Mouse (Mus musculus) embryonic facial prominence, embryonic 14.5 days (tissue): Measurements from ENCODE around the gene H2-Aa. TPM values are rescaled to one million over a fixed set of nuclear protein-coding genes. Genes with fewer than 3 reads are reported as not detected.

ENCODE experiments used
- ATAC-seq: fragments of 200-750 bp; cut with Nextera tagmentation; 2 replicates; pipeline ENCODE4 v1.8.0; 2017; ENCODE audit warnings: low read depth, moderate number of reproducible peaks, moderate TSS enrichment
- DNase-seq: peaks from one replicate; pipeline ENCODE4 v3.0.0-alpha.2; 2015; ENCODE audit warnings: low spot score
- H3K27ac ChIP-seq: fragments of 300-500 bp; sonication (generic); replicated peaks from 2 replicates; pipeline ENCODE4 v1.5.1; 2014; ENCODE audit warnings: low read depth, mild to moderate bottlenecking, low read length, moderate library complexity
- H3K27me3 ChIP-seq: fragments of 300-500 bp; sonication (generic); replicated peaks from 2 replicates; pipeline ENCODE4 v1.6.1; 2014; ENCODE audit warnings: low read length; ENCODE audit not compliant: control insufficient read depth, insufficient read depth
- H3K36me3 ChIP-seq: fragments of 300-500 bp; sonication (generic); 2 replicates; pipeline ENCODE4 v1.6.1; 2014; ENCODE audit warnings: low read length, mixed read lengths; ENCODE audit not compliant: control insufficient read depth, insufficient read depth
- H3K4me1 ChIP-seq: fragments of 300-500 bp; sonication (generic); 2 replicates; pipeline ENCODE4 v1.6.1; 2014; ENCODE audit warnings: antibody characterized with exemption, low read length; ENCODE audit not compliant: control insufficient read depth, insufficient read depth
- H3K4me2 ChIP-seq: fragments of 300-500 bp; sonication (generic); 2 replicates; pipeline ENCODE4 v1.6.1; 2014; ENCODE audit warnings: low read depth, mild to moderate bottlenecking, low read length, moderate library complexity, mixed read lengths
- H3K4me3 ChIP-seq: fragments of 300-500 bp; sonication (generic); 2 replicates; pipeline ENCODE4 v1.5.1; 2014; ENCODE audit warnings: low read depth, mild to moderate bottlenecking, low read length
- H3K9ac ChIP-seq: fragments of 300-500 bp; sonication (generic); 2 replicates; pipeline ENCODE4 v1.6.1; 2014; ENCODE audit warnings: low read depth, mild to moderate bottlenecking, low read length, moderate library complexity, mixed read lengths
- H3K9me3 ChIP-seq: fragments of 300-500 bp; sonication (generic); 2 replicates; pipeline ENCODE4 v1.6.1; 2016; ENCODE audit warnings: low read length; ENCODE audit not compliant: control insufficient read depth
- WGBS: fragments of 180-500 bp; shearing (Covaris S2); extraction: QIAGEN DNeasy Blood & Tissue Kit; methylation state at CpG from one replicate; pipeline ENCODE4 v1.1.7; 2014; 5-methylcytosine and 5-hydroxymethylcytosine counted together
- polyA plus RNA-seq: library from polyadenylated mRNA; unstranded; fragments of >200 nt; fragmentation: Nextera tagmentation; extraction: Ambion mirVana; gene quantifications from 2 replicates; pipeline ENCODE4 v1.2.1, GENCODE M21; 2014

Gene H2-Aa
- polyA plus RNA-seq, 1 experiment from 2014 or later = 5.7 TPM

- Histone ChIP-seq H3K36me3 (no peaks in the 10 kb centered on the region), H3K27me3 (no peaks in the 10 kb centered on the region), H3K4me1 (no peaks in the 10 kb centered on the region; the same call in 1 of the 2 replicates), H3K9ac (no peak within 1 kb of the TSS), H3K27ac (no peak within 1 kb of the TSS), H3K4me3 (no peak within 1 kb of the TSS), H3K4me2 (no peak within 1 kb of the TSS), H3K9me3 (no peaks in the 10 kb centered on the region)
- ATAC-seq = peak; percentile 89
- DNase-seq = peak; percentile 90
Measured at GRCm38 (mm10) chr17:34305380-34306030, 17.9 kb upstream of the H2-Aa start, which contains the start of gene H2-Eb1. Gene H2-Eb1, plus strand, starts transcription at chr17:34305867.

- Histone ChIP-seq H3K27me3 (no peaks in the 10 kb centered on the region), H3K9me3 (no peaks in the 10 kb centered on the region), H3K4me3 (no peak overlapping the region), H3K36me3 (no peaks in the 10 kb centered on the region), H3K9ac (no peak overlapping the region), H3K27ac (no peak overlapping the region), H3K4me1 (no peaks in the 10 kb centered on the region; the same call in 1 of the 2 replicates), H3K4me2 (no peak overlapping the region)
- WGBS = 22% methylated on average over 4 of the region's 4 CpGs
- DNase-seq (peak; percentile 68), ATAC-seq (peak; percentile 34; the same call in 1 of the 2 replicates)
Measured at GRCm38 (mm10) chr17:34304751-34305150, 17.1 kb upstream of the H2-Aa start.

- H3K27me3 ChIP-seq = no peaks in the 10 kb centered on the region
- WGBS = 78% methylated on average over 2 of the region's 2 CpGs
- no peak overlapping the region for H3K9ac ChIP-seq
- no peak overlapping the region for H3K4me3 ChIP-seq
- no peaks in the 10 kb centered on the region for H3K9me3 ChIP-seq
- no peak overlapping the region for H3K27ac ChIP-seq
- ATAC-seq (no peak), DNase-seq (no peak)
- no peaks in the 10 kb centered on the region for H3K36me3 ChIP-seq
- H3K4me2 ChIP-seq = no peak overlapping the region
- no peaks in the 10 kb centered on the region for H3K4me1 ChIP-seq
Measured at GRCm38 (mm10) chr17:34303789-34304188, 16.2 kb upstream of the H2-Aa start.

GRCm38 (mm10) chr17:34301670-34302190 is 14.1 kb upstream of the H2-Aa start:
- Histone ChIP-seq H3K4me2 (no peak overlapping the region), H3K4me1 (no peaks in the 10 kb centered on the region), H3K9ac (no peak overlapping the region), H3K4me3 (no peak overlapping the region), H3K36me3 (no peaks in the 10 kb centered on the region), H3K27ac (no peak overlapping the region), H3K9me3 (no peaks in the 10 kb centered on the region), H3K27me3 (no peaks in the 10 kb centered on the region)
- ATAC-seq = no peak
- no peak for DNase-seq
- 88% methylated on average over 4 of the region's 4 CpGs for WGBS

- 80% methylated on average over 23 of the region's 23 CpGs for WGBS
- DNase-seq (no peak), ATAC-seq (no peak)
- Histone ChIP-seq H3K27me3 (no peaks in the 10 kb centered on the region), H3K9ac (no peak overlapping the region), H3K9me3 (no peaks in the 10 kb centered on the region), H3K4me3 (no peak overlapping the region), H3K4me2 (no peak overlapping the region), H3K36me3 (no peaks in the 10 kb centered on the region), H3K27ac (no peak overlapping the region), H3K4me1 (no peaks in the 10 kb centered on the region; the same call in 1 of the 2 replicates)
Measured at GRCm38 (mm10) chr17:34300691-34301566, 13.3 kb upstream of the H2-Aa start.

GRCm38 (mm10) chr17:34300071-34300470 is 12.4 kb upstream of the H2-Aa start:
- no peak overlapping the region for H3K4me2 ChIP-seq
- no peaks in the 10 kb centered on the region; the same call in 1 of the 2 replicates for H3K4me1 ChIP-seq
- no peak for DNase-seq
- H3K4me3 ChIP-seq = no peak overlapping the region
- no peak for ATAC-seq
- H3K9me3 ChIP-seq = no peaks in the 10 kb centered on the region
- no peak overlapping the region for H3K27ac ChIP-seq
- H3K27me3 ChIP-seq = no peaks in the 10 kb centered on the region
- H3K36me3 ChIP-seq = no peaks in the 10 kb centered on the region
- no peak overlapping the region for H3K9ac ChIP-seq
- 88% methylated on average over 8 of the region's 8 CpGs for WGBS

- no peak for ATAC-seq
- 56% methylated on average over 3 of the region's 3 CpGs for WGBS
Measured at GRCm38 (mm10) chr17:34299356-34299755, 11.7 kb upstream of the H2-Aa start.

GRCm38 (mm10) chr17:34295891-34296794 is 8.5 kb upstream of the H2-Aa start:
- no peaks in the 10 kb centered on the region for H3K9me3 ChIP-seq
- WGBS = 20% methylated on average over 23 of the region's 23 CpGs
- peak; percentile 83 for DNase-seq
- peak; percentile 85; the same call in 1 of the 2 replicates for ATAC-seq
- no peaks in the 10 kb centered on the region for H3K27me3 ChIP-seq
- no peak overlapping the region for H3K27ac ChIP-seq
- H3K4me1 ChIP-seq = no peaks in the 10 kb centered on the region; the same call in 1 of the 2 replicates
- H3K9ac ChIP-seq = no peak overlapping the region
- H3K36me3 ChIP-seq = no peaks in the 10 kb centered on the region
- peak overlapping the region; percentile 27 for H3K4me3 ChIP-seq
- peak overlapping the region; percentile 49 for H3K4me2 ChIP-seq

More at GRCm38 (mm10) chr17:34299356-34299755, 11.7 kb upstream of the H2-Aa start:
- H3K4me1 ChIP-seq = no peaks in the 10 kb centered on the region; the same call in 1 of the 2 replicates
- H3K27ac ChIP-seq = no peak overlapping the region
- H3K4me3 ChIP-seq = no peak overlapping the region
- H3K4me2 ChIP-seq = no peak overlapping the region
- H3K36me3 ChIP-seq = no peaks in the 10 kb centered on the region
- no peaks in the 10 kb centered on the region for H3K27me3 ChIP-seq
- DNase-seq = no peak
- no peaks in the 10 kb centered on the region for H3K9me3 ChIP-seq
- no peak overlapping the region for H3K9ac ChIP-seq
